Mouse (Mus musculus): Measurements from ENCODE around the gene Otoa. TPM values are rescaled to one million over a fixed set of nuclear protein-coding genes. Genes with fewer than 3 reads are reported as not detected.

Otoa gene
- total and polyA plus RNA-seq, 2 experiments: 0.02 to 0.09 TPM

DNA sequence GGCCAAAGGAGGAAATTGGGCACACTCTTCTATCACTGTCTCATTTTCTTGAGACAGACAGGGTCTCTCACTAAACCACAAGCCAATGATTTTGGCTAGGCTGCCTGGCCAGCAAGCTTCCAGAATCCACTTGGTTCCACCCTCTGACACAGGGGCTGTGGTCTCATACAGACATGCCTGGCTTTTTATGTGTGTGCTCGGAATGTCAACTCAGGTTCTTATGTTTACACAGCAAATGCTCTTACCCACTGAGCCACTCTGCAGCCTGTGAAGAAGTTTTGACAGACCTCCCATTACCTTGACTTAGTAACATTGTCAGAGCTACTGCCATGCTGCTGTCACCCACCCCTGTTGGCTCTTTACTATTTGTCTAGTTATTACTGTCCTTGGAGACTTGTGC, 39.5 kb upstream of the Otoa start:
- no peak for DNase-seq (ENCODE audit: extremely low read depth, low read depth, low spot score)
- H3K36me3 ChIP-seq (ENCODE audit: control insufficient read depth, insufficient read depth, low read length): no peaks in the 10 kb centered on the region
- no peaks in the 10 kb centered on the region for H3K27me3 ChIP-seq (ENCODE audit: control insufficient read depth, insufficient read depth, low read length)
- H3K79me2 ChIP-seq (ENCODE audit: control insufficient read depth, insufficient read depth, low read length): peaks cover 28% of the 10 kb centered on the region; the same call in 1 of the 2 replicates
- no peak overlapping the region for H3K9ac ChIP-seq (ENCODE audit: low read depth, low read length)
- no peak overlapping the region for H3K4me3 ChIP-seq (ENCODE audit: insufficient read depth, low read depth, low read length)
- H3K27ac ChIP-seq (replicated peaks; ENCODE audit: insufficient read depth, low read depth, low read length): no peak overlapping the region
- peaks cover 13% of the 10 kb centered on the region for H3K4me1 ChIP-seq (ENCODE audit: control insufficient read depth, insufficient read depth, low read length)
- 34% methylated on average over 1 of the region's 1 CpGs for WGBS
- TF ChIP-seq POLR2A (IDR thresholded peaks at IDR 0.05; ENCODE audit: extremely low read depth, insufficient read depth, low read length) (no peak), CTCF (IDR thresholded peaks at IDR 0.05; ENCODE audit: low read depth, low read length) (no peak)

DNA sequence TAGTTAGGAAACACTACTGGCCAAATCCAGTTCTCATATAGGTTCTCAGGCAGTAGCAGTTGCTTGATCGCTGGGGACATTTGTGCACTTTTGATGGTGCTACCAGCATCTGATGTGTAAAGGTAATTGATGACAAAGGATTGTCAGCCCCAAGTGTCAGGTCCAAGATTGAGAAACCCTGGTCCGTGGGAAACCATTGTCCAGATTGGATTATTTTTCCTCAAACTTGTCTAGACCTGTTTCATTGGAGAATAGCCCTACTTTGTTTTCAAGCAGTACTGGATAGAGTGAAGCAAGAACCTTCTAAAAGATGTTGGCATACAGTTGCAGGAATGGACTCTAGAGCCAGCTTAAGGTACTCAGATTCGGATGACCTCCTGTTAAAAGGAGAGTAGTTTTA, 38.4 kb upstream of the Otoa start:
- H3K27ac ChIP-seq (replicated peaks; ENCODE audit: insufficient read depth, low read depth, low read length): no peak overlapping the region
- H3K79me2 ChIP-seq (ENCODE audit: control insufficient read depth, insufficient read depth, low read length): peaks cover 26% of the 10 kb centered on the region; the same call in 1 of the 2 replicates
- 75% methylated on average over 3 of the region's 3 CpGs for WGBS
- H3K27me3 ChIP-seq (ENCODE audit: control insufficient read depth, insufficient read depth, low read length): no peaks in the 10 kb centered on the region
- H3K4me1 ChIP-seq (ENCODE audit: control insufficient read depth, insufficient read depth, low read length): peaks cover 13% of the 10 kb centered on the region
- no peak for TF ChIP-seq CTCF (IDR thresholded peaks at IDR 0.05; ENCODE audit: low read depth, low read length)
- no peak overlapping the region for H3K9ac ChIP-seq (ENCODE audit: low read depth, low read length)
- 0 out of 2 replicates have a peak, but pooled peaks cover under 1% of the 10 kb centered on the region for H3K36me3 ChIP-seq (ENCODE audit: control insufficient read depth, insufficient read depth, low read length)
- DNase-seq (ENCODE audit: extremely low read depth, low read depth, low spot score): no peak
- H3K4me3 ChIP-seq (ENCODE audit: insufficient read depth, low read depth, low read length): no peak overlapping the region

DNA sequence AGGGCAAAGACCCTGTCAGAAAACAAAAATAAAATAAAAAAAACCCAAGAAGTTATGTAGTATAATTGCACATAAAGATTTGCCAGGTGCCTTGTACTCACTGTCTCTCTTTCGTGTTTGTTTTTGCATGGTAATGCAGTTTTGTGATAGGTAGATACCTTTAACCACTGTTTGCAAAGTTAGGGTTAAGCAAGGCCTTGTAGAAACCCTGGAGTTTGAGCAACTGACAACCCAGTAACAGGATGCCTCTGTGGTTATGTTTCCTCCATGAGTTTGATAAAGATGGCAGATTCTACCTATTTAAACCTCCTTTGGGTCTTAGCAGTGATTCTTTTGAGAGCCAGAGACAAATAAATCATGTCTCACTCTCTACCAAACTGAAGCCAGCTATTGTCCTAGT, 37.9 kb upstream of the Otoa start:
- DNase-seq (ENCODE audit: extremely low read depth, low read depth, low spot score): no peak
- no peak overlapping the region for H3K4me3 ChIP-seq (ENCODE audit: insufficient read depth, low read depth, low read length)
- no peak overlapping the region for H3K27ac ChIP-seq (replicated peaks; ENCODE audit: insufficient read depth, low read depth, low read length)
- H3K27me3 ChIP-seq (ENCODE audit: control insufficient read depth, insufficient read depth, low read length): no peaks in the 10 kb centered on the region
- peaks cover 4% of the 10 kb centered on the region; the same call in 1 of the 2 replicates for H3K36me3 ChIP-seq (ENCODE audit: control insufficient read depth, insufficient read depth, low read length)
- no peak overlapping the region for H3K9ac ChIP-seq (ENCODE audit: low read depth, low read length)
- TF ChIP-seq POLR2A (IDR thresholded peaks at IDR 0.05; ENCODE audit: extremely low read depth, insufficient read depth, low read length) (no peak), CTCF (IDR thresholded peaks at IDR 0.05; ENCODE audit: low read depth, low read length) (no peak)
- 46% methylated on average over 1 of the region's 1 CpGs for WGBS
- peaks cover 27% of the 10 kb centered on the region; the same call in 1 of the 2 replicates for H3K79me2 ChIP-seq (ENCODE audit: control insufficient read depth, insufficient read depth, low read length)
- peaks cover 13% of the 10 kb centered on the region for H3K4me1 ChIP-seq (ENCODE audit: control insufficient read depth, insufficient read depth, low read length)

DNA sequence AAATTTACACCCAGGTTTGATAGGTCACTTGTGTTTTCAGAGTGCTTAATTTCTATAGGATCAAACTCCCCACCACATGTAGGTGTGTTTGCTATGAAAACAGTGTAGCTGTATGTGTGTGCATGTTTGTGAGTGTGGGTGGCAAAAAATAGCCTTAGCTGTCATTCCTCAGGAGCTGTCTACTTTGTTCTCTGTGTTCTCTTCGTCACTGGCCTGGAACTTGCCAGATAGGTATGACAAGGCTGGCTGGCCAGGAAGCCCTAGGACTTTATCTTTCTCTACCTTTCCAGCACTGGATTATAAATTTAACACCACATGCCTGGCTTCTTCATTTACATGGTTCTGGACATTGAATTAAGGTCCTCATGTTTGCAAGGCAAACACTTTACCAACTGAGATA, 37.2 kb upstream of the Otoa start:
- no peak for DNase-seq (ENCODE audit: extremely low read depth, low read depth, low spot score)
- Histone ChIP-seq H3K9ac (ENCODE audit: low read depth, low read length) (no peak overlapping the region), H3K4me1 (ENCODE audit: control insufficient read depth, insufficient read depth, low read length) (peaks cover 13% of the 10 kb centered on the region), H3K36me3 (ENCODE audit: control insufficient read depth, insufficient read depth, low read length) (peaks cover 4% of the 10 kb centered on the region; the same call in 1 of the 2 replicates), H3K27ac (replicated peaks; ENCODE audit: insufficient read depth, low read depth, low read length) (no peak overlapping the region), H3K79me2 (ENCODE audit: control insufficient read depth, insufficient read depth, low read length) (peaks cover 25% of the 10 kb centered on the region; the same call in 1 of the 2 replicates), H3K27me3 (ENCODE audit: control insufficient read depth, insufficient read depth, low read length) (no peaks in the 10 kb centered on the region), H3K4me3 (ENCODE audit: insufficient read depth, low read depth, low read length) (no peak overlapping the region)
- TF ChIP-seq CTCF (IDR thresholded peaks at IDR 0.05; ENCODE audit: low read depth, low read length): no peak
- no peak for TF ChIP-seq POLR2A (IDR thresholded peaks at IDR 0.05; ENCODE audit: extremely low read depth, insufficient read depth, low read length)
- 31% methylated on average over 1 of the region's 1 CpGs for WGBS

DNA sequence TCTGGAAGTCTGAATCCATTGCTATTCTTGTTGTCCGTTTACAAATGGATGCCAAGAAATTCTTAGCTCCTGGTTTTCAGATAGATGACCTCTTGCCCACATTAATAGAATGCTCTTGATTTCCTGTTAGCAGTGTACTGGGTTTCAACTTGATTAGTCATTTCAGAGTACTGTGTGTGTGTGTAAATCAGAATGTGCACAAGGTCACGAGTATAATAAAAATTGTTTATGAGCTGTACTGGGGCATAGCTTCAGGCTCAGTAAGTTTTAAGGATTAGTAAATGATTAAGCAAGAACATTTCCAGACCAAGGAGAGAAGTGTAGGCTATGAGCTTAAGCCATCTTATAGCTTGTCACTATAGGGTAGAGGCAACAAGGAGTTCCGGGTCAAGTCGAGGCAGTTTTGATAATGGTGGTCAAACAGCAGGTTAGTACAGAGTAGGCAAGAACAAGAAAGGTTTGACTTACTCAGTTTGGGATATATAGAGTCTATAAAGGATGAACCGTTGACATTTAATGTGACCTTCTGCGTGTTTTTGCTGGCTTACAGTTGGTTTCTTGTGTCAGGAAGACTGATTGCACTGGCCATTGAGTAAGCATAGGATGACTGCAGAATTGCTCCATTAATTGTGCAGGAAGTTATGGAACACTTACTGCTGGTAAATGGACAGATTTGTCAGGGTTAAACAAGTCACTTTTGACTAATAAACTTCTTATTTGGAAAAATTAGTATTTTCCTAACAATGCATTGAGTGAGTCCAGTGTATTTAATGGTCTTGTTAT, 35.6 kb upstream of the Otoa start:
- DNase-seq (ENCODE audit: extremely low read depth, low read depth, low spot score): peak; percentile 37
- peaks cover 8% of the 10 kb centered on the region; the same call in 1 of the 2 replicates for H3K36me3 ChIP-seq (ENCODE audit: control insufficient read depth, insufficient read depth, low read length)
- no peak for TF ChIP-seq POLR2A (IDR thresholded peaks at IDR 0.05; ENCODE audit: extremely low read depth, insufficient read depth, low read length)
- TF ChIP-seq CTCF (IDR thresholded peaks at IDR 0.05; ENCODE audit: low read depth, low read length): no peak
- no peak overlapping the region for H3K9ac ChIP-seq (ENCODE audit: low read depth, low read length)
- 61% methylated on average over 6 of the region's 6 CpGs for WGBS
- H3K79me2 ChIP-seq (ENCODE audit: control insufficient read depth, insufficient read depth, low read length): peaks cover 22% of the 10 kb centered on the region
- H3K27ac ChIP-seq (replicated peaks; ENCODE audit: insufficient read depth, low read depth, low read length): no peak overlapping the region
- H3K4me1 ChIP-seq (ENCODE audit: control insufficient read depth, insufficient read depth, low read length): peaks cover 13% of the 10 kb centered on the region
- H3K4me3 ChIP-seq (ENCODE audit: insufficient read depth, low read depth, low read length): no peak overlapping the region
- no peaks in the 10 kb centered on the region for H3K27me3 ChIP-seq (ENCODE audit: control insufficient read depth, insufficient read depth, low read length)

DNA sequence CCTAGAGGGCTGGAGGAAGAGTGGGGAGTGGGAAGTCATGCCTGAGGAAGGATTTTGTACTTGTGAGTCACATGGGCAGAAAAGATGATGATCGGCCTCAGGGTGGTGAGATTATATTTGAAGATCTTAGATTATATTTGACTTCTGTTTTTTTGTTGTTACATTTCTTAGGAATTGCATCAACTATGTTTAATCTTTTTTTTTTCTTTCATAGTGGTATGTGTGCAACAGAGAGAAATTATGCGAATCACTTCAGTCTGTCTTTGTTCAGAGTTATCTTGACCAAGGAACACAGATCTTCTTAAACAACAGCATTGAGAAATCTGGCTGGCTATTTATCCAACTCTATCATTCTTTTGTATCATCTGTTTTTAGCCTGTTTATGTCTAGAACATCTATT, 33.8 kb upstream of the Otoa start:
- TF ChIP-seq POLR2A (IDR thresholded peaks at IDR 0.05; ENCODE audit: extremely low read depth, insufficient read depth, low read length) (no peak), CTCF (IDR thresholded peaks at IDR 0.05; ENCODE audit: low read depth, low read length) (no peak)
- no peak for DNase-seq (ENCODE audit: extremely low read depth, low read depth, low spot score)
- no peaks in the 10 kb centered on the region for H3K27me3 ChIP-seq (ENCODE audit: control insufficient read depth, insufficient read depth, low read length)

More for the DNA sequence above, 33.8 kb upstream of the Otoa start:
- peaks cover 6% of the 10 kb centered on the region for H3K4me1 ChIP-seq (ENCODE audit: control insufficient read depth, insufficient read depth, low read length)
- no peak overlapping the region for H3K4me3 ChIP-seq (ENCODE audit: insufficient read depth, low read depth, low read length)
- peaks cover 16% of the 10 kb centered on the region for H3K79me2 ChIP-seq (ENCODE audit: control insufficient read depth, insufficient read depth, low read length)
- 88% methylated on average over 2 of the region's 2 CpGs for WGBS
- H3K36me3 ChIP-seq (ENCODE audit: control insufficient read depth, insufficient read depth, low read length): peaks cover 15% of the 10 kb centered on the region
- H3K9ac ChIP-seq (ENCODE audit: low read depth, low read length): no peak overlapping the region
- no peak overlapping the region for H3K27ac ChIP-seq (replicated peaks; ENCODE audit: insufficient read depth, low read depth, low read length)

Measured in liver, adult 2 months (tissue).